Mouse (Mus musculus): ENCODE measurements around the gene Edem1.
"Not testable (repeated sequence)": the region's sequence is repeated elsewhere in the genome, so short reads cannot be mapped to it uniquely, and the experiment has no call there.

- TF ChIP-seq CTCF (IDR thresholded peaks at IDR 0.05; ENCODE audit: insufficient read depth, low read length); POLR2A (IDR thresholded peaks at IDR 0.05; ENCODE audit: borderline replicate concordance, extremely low read depth, low read depth, low read length): not testable (repeated sequence)
Observed at GRCm38 (mm10) chr6:108869031-108869430, 40.6 kb downstream of the Edem1 start.

All from lung, adult 2 months (tissue).